Mouse (Mus musculus) midbrain, embryonic 13.5 days (tissue): ENCODE measurements around the gene 1110004F10Rik. TPM values are rescaled to one million over a fixed set of nuclear protein-coding genes. Genes with fewer than 3 reads are reported as not detected.
A peak's percentile ranks its signal among the peaks of the same experiment; 100 is the strongest.
"Not testable (repeated sequence)": the region's sequence is repeated elsewhere in the genome, so short reads cannot be mapped to it uniquely, and the experiment has no call there.

ENCODE experiments used
- ATAC-seq: fragments of 200-750 bp; cut with Nextera tagmentation; 2 replicates; pipeline ENCODE4 v1.8.0; 2017; ENCODE audit warnings: mild to moderate bottlenecking, moderate TSS enrichment, moderate library complexity
- H3K27ac ChIP-seq: fragments of 300-500 bp; sonication (generic); 2 replicates; pipeline ENCODE4 v1.5.1; 2015; ENCODE audit warnings: inconsistent platforms, mild to moderate bottlenecking, moderate library complexity
- H3K27me3 ChIP-seq: fragments of 300-500 bp; sonication (generic); 2 replicates; pipeline ENCODE4 v1.6.1; 2015; ENCODE audit warnings: mild to moderate bottlenecking, inconsistent platforms
- H3K36me3 ChIP-seq: fragments of 300-500 bp; sonication (generic); 2 replicates; pipeline ENCODE4 v1.6.1; 2015; ENCODE audit warnings: mild to moderate bottlenecking, inconsistent platforms
- H3K4me1 ChIP-seq: fragments of 300-500 bp; sonication (generic); replicated peaks from 2 replicates; pipeline ENCODE4 v1.6.1; 2015; ENCODE audit warnings: inconsistent platforms
- H3K4me2 ChIP-seq: fragments of 300-500 bp; sonication (generic); replicated peaks from 2 replicates; pipeline ENCODE4 v1.6.1; 2015; ENCODE audit warnings: moderate library complexity, mild to moderate bottlenecking, inconsistent platforms
- H3K4me3 ChIP-seq: fragments of 300-500 bp; sonication (generic); replicated peaks from 2 replicates; pipeline ENCODE4 v1.5.1; 2015; ENCODE audit warnings: mild to moderate bottlenecking, inconsistent platforms
- H3K9ac ChIP-seq: fragments of 300-500 bp; sonication (generic); replicated peaks from 2 replicates; pipeline ENCODE4 v1.6.1; 2015; ENCODE audit warnings: mild to moderate bottlenecking, inconsistent platforms
- H3K9me3 ChIP-seq: fragments of 300-500 bp; sonication (generic); 2 replicates; pipeline ENCODE4 v1.6.1; 2016; ENCODE audit warnings: mild to moderate bottlenecking, inconsistent platforms
- WGBS: fragments of 180-500 bp; shearing (Covaris S2); methylation state at CpG from one replicate; pipeline ENCODE4 v1.1.7; 2015; 5-methylcytosine and 5-hydroxymethylcytosine counted together
- polyA plus RNA-seq: library from polyadenylated mRNA; unstranded; fragments of >200 nt; fragmentation: Nextera tagmentation; extraction: Ambion mirVana; gene quantifications from 2 replicates; pipeline ENCODE4 v1.2.1, GENCODE M21; 2015

1110004F10Rik gene
- polyA plus RNA-seq, 1 experiment from 2014 or later: 335 TPM

GRCm38 (mm10) chr7:116036591-116037555 is 2.3 kb upstream of the 1110004F10Rik start:
- Histone ChIP-seq H3K4me2 (peak overlapping the region; percentile 29), H3K9me3 (no peaks in the 10 kb centered on the region), H3K27ac (no peak overlapping the region), H3K4me1 (peaks cover 58% of the 10 kb centered on the region), H3K27me3 (peaks cover 63% of the 10 kb centered on the region), H3K9ac (no peak overlapping the region), H3K36me3 (no peaks in the 10 kb centered on the region), H3K4me3 (peak overlapping the region; percentile 21)
- no peak for ATAC-seq
- 21% methylated on average over 18 of the region's 18 CpGs for WGBS

DNA sequence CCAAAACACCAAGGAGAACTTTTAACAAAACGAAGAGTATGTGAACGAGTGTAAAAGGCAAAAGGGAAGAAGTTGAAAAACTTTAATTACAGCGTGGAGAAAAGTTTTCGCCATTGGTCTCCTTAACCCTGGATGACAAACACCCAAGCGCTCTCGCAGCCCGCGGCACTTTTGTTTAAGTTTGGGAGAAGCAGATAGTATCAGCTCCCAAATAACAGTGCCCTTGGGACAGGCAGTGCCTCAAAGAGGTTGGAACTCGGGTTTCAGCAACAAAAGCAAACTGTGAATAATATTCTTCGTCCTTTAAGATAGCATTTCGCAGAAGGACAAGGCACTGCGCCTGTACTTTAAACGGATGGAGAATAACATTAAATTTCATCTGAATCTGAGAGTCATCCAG is 1.2 kb upstream of the 1110004F10Rik start:
- Histone ChIP-seq H3K4me1 (peaks cover 50% of the 10 kb centered on the region), H3K9ac (0 out of 2 replicates have a peak overlapping the region, but pooled peaks have one; percentile 39), H3K9me3 (no peaks in the 10 kb centered on the region), H3K4me2 (peak overlapping the region; percentile 98), H3K27ac (no peak overlapping the region), H3K27me3 (peaks cover 66% of the 10 kb centered on the region), H3K4me3 (peak overlapping the region; percentile 52), H3K36me3 (no peaks in the 10 kb centered on the region)
- ATAC-seq: no peak
- 4% methylated on average over 13 of the region's 13 CpGs for WGBS

DNA sequence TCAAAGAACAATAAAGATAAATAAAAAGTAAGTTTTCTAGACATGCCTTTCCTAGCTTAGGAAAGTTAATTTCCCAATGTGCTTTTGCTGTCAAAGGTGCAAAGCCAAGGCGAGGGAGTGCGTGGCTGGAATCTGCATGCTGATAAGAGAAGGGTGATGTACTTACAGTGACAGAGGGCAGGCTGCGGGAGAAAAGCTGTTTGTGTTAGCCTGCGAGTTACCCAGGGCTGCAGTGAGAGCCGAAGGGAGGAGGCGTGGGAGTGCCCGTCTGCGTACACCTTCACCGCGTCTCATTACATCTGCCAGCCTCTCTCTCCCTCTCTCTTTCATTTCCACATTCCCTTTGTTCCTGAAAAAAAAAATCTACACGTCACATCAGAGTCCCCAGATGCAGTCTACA is 686 bp upstream of the 1110004F10Rik start, which contains the start of gene Sox6:
TSS of gene Sox6 (minus strand) at position 286 of the 400 bp plus-strand sequence.
- Histone ChIP-seq H3K36me3 (no peaks in the 10 kb centered on the region), H3K4me1 (peaks cover 47% of the 10 kb centered on the region), H3K27ac (peak within 1 kb of the TSS; percentile 19; the same call in 1 of the 2 replicates), H3K4me2 (peak within 1 kb of the TSS; percentile 98), H3K4me3 (peak within 1 kb of the TSS; percentile 52), H3K9me3 (no peaks in the 10 kb centered on the region), H3K27me3 (peaks cover 66% of the 10 kb centered on the region), H3K9ac (peak within 1 kb of the TSS; percentile 63)
- no peak for ATAC-seq
- under 1% methylated on average over 11 of the region's 11 CpGs for WGBS

- ATAC-seq: peak; percentile 88
- H3K9ac ChIP-seq: peak overlapping the region; percentile 63
- H3K27me3 ChIP-seq: peaks cover 63% of the 10 kb centered on the region
- H3K4me2 ChIP-seq: peak overlapping the region; percentile 98
- H3K9me3 ChIP-seq: no peaks in the 10 kb centered on the region
- no peaks in the 10 kb centered on the region for H3K36me3 ChIP-seq
- peak overlapping the region; percentile 52 for H3K4me3 ChIP-seq
- H3K4me1 ChIP-seq: peaks cover 35% of the 10 kb centered on the region
- H3K27ac ChIP-seq: peak overlapping the region; percentile 19; the same call in 1 of the 2 replicates
- WGBS: 0% methylated on average over 48 of the region's 48 CpGs
Measured at GRCm38 (mm10) chr7:116039538-116040466, 605 bp downstream of the 1110004F10Rik start.

DNA sequence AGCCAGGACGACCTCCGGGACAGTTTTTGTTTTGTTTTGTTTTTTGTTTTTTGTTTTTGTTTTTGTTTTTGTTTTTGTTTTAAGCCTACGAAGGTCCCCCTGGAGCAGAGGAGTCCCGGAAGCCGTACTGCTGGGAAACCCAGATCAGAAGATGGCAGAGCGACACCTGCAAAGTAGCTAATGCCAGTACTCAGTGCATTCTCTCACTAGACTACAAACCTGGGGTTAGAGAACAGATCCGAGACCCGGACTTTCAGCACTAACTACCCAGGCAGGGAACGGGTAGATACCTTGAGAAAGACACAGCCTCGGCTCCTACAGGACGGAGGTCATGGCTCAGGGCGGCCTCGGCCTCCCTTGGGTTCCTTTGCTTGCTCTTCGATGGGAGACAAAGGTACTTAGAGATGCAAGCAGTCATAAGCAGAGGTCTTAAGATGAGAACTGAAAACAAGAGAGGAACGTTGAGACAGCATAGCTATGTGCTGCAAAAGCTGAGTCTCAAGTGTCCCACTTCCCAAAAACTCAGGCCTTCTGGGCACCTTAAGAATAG is 1.3 kb downstream of the 1110004F10Rik start:
- ATAC-seq: no peak
- no peak overlapping the region for H3K9ac ChIP-seq
- 12% methylated on average over 15 of the region's 15 CpGs for WGBS

GRCm38 (mm10) chr7:116060739-116061138 is 21.5 kb downstream of the 1110004F10Rik start:
- Histone ChIP-seq H3K4me1 (no peaks in the 10 kb centered on the region), H3K4me2 (no peak overlapping the region)
- WGBS: 69% methylated on average over 1 of the region's 1 CpGs

More for the DNA sequence above, 1.3 kb downstream of the 1110004F10Rik start:
- Histone ChIP-seq H3K4me2 (peak overlapping the region; percentile 98), H3K36me3 (no peaks in the 10 kb centered on the region), H3K9me3 (no peaks in the 10 kb centered on the region), H3K4me1 (peaks cover 32% of the 10 kb centered on the region), H3K27me3 (peaks cover 56% of the 10 kb centered on the region), H3K4me3 (peak overlapping the region; percentile 52), H3K27ac (no peak overlapping the region)

GRCm38 (mm10) chr7:116084366-116084765 is 45.2 kb downstream of the 1110004F10Rik start, which contains the start of gene Gm4353:
Gene Gm4353 (minus strand): TSS chr7:116084635.
- not testable (repeated sequence) for H3K9ac ChIP-seq, H3K4me2 ChIP-seq, H3K4me3 ChIP-seq, H3K27ac ChIP-seq, H3K9me3 ChIP-seq, ATAC-seq, H3K4me1 ChIP-seq, H3K36me3 ChIP-seq, H3K27me3 ChIP-seq
- WGBS: 97% methylated on average over 11 of the region's 11 CpGs

More at GRCm38 (mm10) chr7:116060739-116061138, 21.5 kb downstream of the 1110004F10Rik start:
- Histone ChIP-seq H3K27me3 (no peaks in the 10 kb centered on the region), H3K9ac (no peak overlapping the region), H3K36me3 (no peaks in the 10 kb centered on the region), H3K4me3 (no peak overlapping the region), H3K9me3 (no peaks in the 10 kb centered on the region), H3K27ac (no peak overlapping the region)
- ATAC-seq: no peak

DNA sequence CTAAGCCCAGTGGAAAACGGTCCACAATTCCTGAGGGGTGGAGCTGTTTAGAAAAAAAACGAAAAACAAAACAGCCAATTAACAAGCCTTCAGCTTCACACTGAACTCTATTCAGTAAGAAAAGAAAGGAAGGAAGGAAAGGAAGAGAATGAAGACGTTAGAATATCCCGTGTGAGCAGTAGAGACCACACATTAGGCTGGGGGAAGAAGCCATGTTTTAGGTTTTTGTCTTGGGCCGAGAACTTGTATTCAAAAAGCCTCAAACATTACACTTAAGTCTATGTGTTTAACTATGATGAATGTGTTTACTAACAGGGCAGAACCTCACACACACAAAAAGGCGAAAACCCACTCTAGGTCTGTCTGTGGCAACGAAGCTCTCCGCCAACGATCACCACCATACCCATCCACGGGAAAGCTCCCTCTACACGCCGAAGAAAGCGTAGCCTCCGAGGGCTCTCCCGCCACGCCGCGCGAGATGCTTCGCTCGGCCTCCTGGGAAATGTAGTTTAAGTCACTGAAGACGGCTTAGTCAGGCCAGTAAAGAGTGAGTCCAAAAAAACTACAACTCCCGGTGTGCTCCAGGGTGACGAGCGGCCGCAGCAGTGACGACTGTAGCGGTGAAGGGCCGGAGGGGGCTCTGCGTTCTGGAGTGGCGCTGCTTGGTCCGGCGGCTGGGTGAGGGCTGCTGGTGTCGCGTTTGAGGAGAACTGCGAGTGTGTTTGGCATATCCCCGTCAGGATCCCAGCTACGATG is 53.7 kb downstream of the 1110004F10Rik start:
- peak; percentile 100 for ATAC-seq
- H3K4me1 ChIP-seq: peaks cover 25% of the 10 kb centered on the region
- WGBS: under 1% methylated on average over 38 of the region's 38 CpGs
- H3K9me3 ChIP-seq: no peaks in the 10 kb centered on the region
- no peaks in the 10 kb centered on the region for H3K27me3 ChIP-seq
- peak overlapping the region; percentile 64 for H3K4me3 ChIP-seq
- no peaks in the 10 kb centered on the region for H3K36me3 ChIP-seq
- H3K27ac ChIP-seq: peak overlapping the region; percentile 96
- peak overlapping the region; percentile 77 for H3K4me2 ChIP-seq
- peak overlapping the region; percentile 84 for H3K9ac ChIP-seq

DNA sequence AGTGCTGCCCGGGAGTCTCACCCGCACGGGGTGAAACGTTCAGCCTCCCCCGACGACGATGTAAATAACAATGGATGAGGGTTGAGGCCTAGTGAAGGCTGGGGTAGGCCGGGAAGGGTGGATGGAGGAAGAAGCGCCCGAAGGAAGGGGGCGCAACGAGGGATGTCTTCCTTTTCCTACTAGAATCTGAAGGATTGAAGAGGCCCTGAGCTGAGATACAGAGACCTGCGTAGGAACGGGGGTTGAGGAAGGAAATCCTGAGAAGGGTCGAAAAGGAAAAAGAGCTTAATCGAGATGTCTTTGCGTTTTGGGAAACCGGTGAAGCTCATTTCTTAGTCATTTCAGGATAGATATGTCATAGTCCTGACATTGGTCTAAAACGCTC is 54.3 kb downstream of the 1110004F10Rik start:
- Histone ChIP-seq H3K27ac (peak overlapping the region; percentile 96), H3K9ac (peak overlapping the region; percentile 84), H3K27me3 (no peaks in the 10 kb centered on the region), H3K4me1 (peaks cover 25% of the 10 kb centered on the region), H3K4me2 (peak overlapping the region; percentile 77), H3K36me3 (no peaks in the 10 kb centered on the region), H3K4me3 (peak overlapping the region; percentile 64), H3K9me3 (no peaks in the 10 kb centered on the region)
- ATAC-seq: peak; percentile 92
- WGBS: under 1% methylated on average over 19 of the region's 19 CpGs

GRCm38 (mm10) chr7:116099952-116100528 is 60.8 kb downstream of the 1110004F10Rik start:
- peaks cover 17% of the 10 kb centered on the region for H3K4me1 ChIP-seq
- 84% methylated on average over 7 of the region's 7 CpGs for WGBS
- H3K27me3 ChIP-seq: no peaks in the 10 kb centered on the region

More at GRCm38 (mm10) chr7:116099952-116100528, 60.8 kb downstream of the 1110004F10Rik start:
- Histone ChIP-seq H3K4me2 (no peak overlapping the region), H3K9ac (no peak overlapping the region), H3K4me3 (no peak overlapping the region), H3K36me3 (peaks cover 35% of the 10 kb centered on the region), H3K27ac (no peak overlapping the region), H3K9me3 (no peaks in the 10 kb centered on the region)
- no peak for ATAC-seq
